Mouse (Mus musculus) C2C12 (cell line): ENCODE measurements around the gene Ror2. TPM values are rescaled to one million over a fixed set of nuclear protein-coding genes. Genes with fewer than 3 reads are reported as not detected.

Experiments used
- H3K27me3 ChIP-seq: one replicate; pipeline ENCODE4 v1.6.1; 2011; ENCODE audit not compliant: control insufficient read depth, insufficient read depth, insufficient read length
- H3K36me3 ChIP-seq: one replicate; pipeline ENCODE4 v1.6.1; 2011; ENCODE audit not compliant: control insufficient read depth, insufficient read depth
- H3K4me3 ChIP-seq: one replicate; pipeline ENCODE4 v1.5.1; 2011; ENCODE audit warnings: mild to moderate bottlenecking, control low read depth; ENCODE audit not compliant: poor library complexity, insufficient read depth, severe bottlenecking
- H3K79me2 ChIP-seq: one replicate; pipeline ENCODE4 v1.6.1; 2011; ENCODE audit not compliant: control insufficient read depth, insufficient read depth
- H3K79me3 ChIP-seq: one replicate; pipeline ENCODE4 v1.6.1; 2011; ENCODE audit warnings: low read depth, control low read depth
- H3ac ChIP-seq: one replicate; pipeline ENCODE3; 2011; ENCODE audit warnings: low read depth; ENCODE audit not compliant: control insufficient read depth, insufficient read length
- CEBPB ChIP-seq: IDR thresholded peaks from one replicate; pipeline ENCODE4 v1.6.1; 2011; ENCODE audit warnings: low read depth, mild to moderate bottlenecking, control low read depth, moderate library complexity
- CTCF ChIP-seq: IDR thresholded peaks from one replicate; pipeline ENCODE4 v1.5.1; 2011; ENCODE audit not compliant: control insufficient read depth, insufficient read depth, insufficient read length
- FOSL1 ChIP-seq: IDR thresholded peaks from one replicate; pipeline ENCODE4 v1.8.0; 2011; ENCODE audit warnings: mild to moderate bottlenecking, low read length; ENCODE audit not compliant: poor library complexity, insufficient read depth, severe bottlenecking
- MAX ChIP-seq: IDR thresholded peaks from one replicate; pipeline ENCODE4 v1.6.1; 2011; ENCODE audit warnings: mild to moderate bottlenecking, control low read depth
- MYOD1 ChIP-seq: IDR thresholded peaks from one replicate; pipeline ENCODE4 v1.6.1; 2011; ENCODE audit warnings: low read depth; ENCODE audit not compliant: control insufficient read depth, insufficient read length
- MYOG ChIP-seq: IDR thresholded peaks from one replicate; pipeline ENCODE4 v1.6.1; 2011; ENCODE audit not compliant: control insufficient read depth, insufficient read length; ENCODE audit errors: extremely low read depth
- USF1 ChIP-seq: IDR thresholded peaks from one replicate; pipeline ENCODE4 v1.6.1; 2011; ENCODE audit warnings: low read depth, mild to moderate bottlenecking, control low read depth, moderate library complexity
- polyA plus RNA-seq: library from polyadenylated mRNA; unstranded; fragments of >200 nt; fragmentation: generic; extraction: Trizol; gene quantifications from one replicate; pipeline ENCODE4 v1.2.1, GENCODE M21; 2012; ENCODE audit warnings: missing spikeins

The Ror2 gene
- polyA plus RNA-seq, 1 experiment = 0.13 TPM

DNA sequence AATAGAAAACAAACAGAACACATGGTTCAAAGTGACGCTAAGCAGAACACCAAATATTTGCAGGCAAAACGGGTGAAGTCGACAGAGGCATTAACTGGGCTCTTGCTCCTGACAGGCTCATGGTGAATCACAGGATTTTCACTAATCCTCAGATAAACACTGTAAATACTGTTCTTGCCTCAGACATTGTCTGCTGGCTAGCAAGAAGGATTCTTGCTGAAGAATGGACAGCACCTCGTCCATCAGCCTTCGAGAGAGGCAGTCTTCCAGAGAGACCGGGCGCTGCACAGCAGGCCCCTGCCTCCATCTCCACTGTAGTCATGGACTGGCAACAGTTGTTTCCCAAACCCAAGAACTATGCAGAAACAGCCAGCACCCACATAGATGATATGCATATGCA, 110.9 kb downstream of the Ror2 start:
- no peaks in the 10 kb centered on the region for H3K79me2 ChIP-seq
- no peak overlapping the region for H3ac ChIP-seq
- H3K4me3 ChIP-seq = no peak overlapping the region
- H3K79me3 ChIP-seq = no peaks in the 10 kb centered on the region
- peaks cover 57% of the 10 kb centered on the region for H3K27me3 ChIP-seq
- TF ChIP-seq MYOD1 (no peak), CEBPB (no peak), CTCF (no peak), FOSL1 (no peak), MYOG (no peak), MAX (no peak), USF1 (no peak)
- H3K36me3 ChIP-seq = no peaks in the 10 kb centered on the region

DNA sequence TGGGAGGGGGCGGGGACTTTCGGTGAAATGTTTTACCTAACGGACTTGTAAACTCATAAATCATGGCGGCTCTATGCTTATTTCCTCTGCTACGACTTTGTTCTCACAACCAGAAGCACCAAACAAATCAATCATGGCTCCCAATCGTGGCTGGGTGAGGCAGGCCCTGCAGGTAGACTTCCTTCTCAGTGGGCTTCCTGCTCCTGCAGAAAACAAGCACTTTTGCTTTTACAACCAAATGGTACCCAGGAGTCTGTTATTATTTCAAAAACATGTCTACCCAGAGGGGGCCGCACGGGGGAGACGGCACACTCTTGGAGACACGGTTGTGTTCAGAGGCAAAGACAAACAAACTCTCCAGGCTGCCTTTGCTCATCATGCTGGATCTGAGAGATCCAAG, 122.3 kb downstream of the Ror2 start:
- Histone ChIP-seq H3K27me3 (peaks cover 17% of the 10 kb centered on the region), H3K79me3 (no peaks in the 10 kb centered on the region), H3ac (no peak overlapping the region), H3K4me3 (no peak overlapping the region), H3K79me2 (no peaks in the 10 kb centered on the region), H3K36me3 (no peaks in the 10 kb centered on the region)
- TF ChIP-seq MAX = no peak
- no peak for TF ChIP-seq FOSL1
- TF ChIP-seq CEBPB = no peak
- TF ChIP-seq CTCF = no peak
- TF ChIP-seq MYOD1 = no peak
- no peak for TF ChIP-seq MYOG
- no peak for TF ChIP-seq USF1

DNA sequence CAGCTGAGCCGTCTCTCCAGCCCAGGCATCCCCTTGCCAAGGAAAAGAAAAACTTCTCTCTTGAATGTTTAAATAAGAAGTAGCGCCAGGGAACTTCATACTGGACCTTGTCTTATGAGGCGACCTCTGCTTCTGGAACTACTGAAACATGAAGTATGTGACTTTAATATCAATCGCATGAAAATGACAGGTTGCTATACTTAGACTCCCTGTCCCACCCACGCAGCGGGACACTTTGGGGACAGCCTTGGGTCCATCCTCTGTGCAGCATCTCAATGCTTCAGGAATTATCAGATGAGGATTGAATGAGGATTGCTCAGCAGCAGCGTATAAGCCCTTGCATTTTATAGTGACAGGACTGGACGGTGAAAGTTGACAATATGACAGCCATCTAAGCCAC, 122.9 kb downstream of the Ror2 start:
- Histone ChIP-seq H3K36me3 (no peaks in the 10 kb centered on the region), H3K79me3 (no peaks in the 10 kb centered on the region), H3K4me3 (no peak overlapping the region), H3K79me2 (no peaks in the 10 kb centered on the region), H3K27me3 (peaks cover 19% of the 10 kb centered on the region), H3ac (no peak overlapping the region)
- no peak for TF ChIP-seq CEBPB
- TF ChIP-seq FOSL1 = no peak
- no peak for TF ChIP-seq CTCF
- no peak for TF ChIP-seq USF1
- TF ChIP-seq MYOG = no peak
- TF ChIP-seq MYOD1 = no peak
- no peak for TF ChIP-seq MAX

DNA sequence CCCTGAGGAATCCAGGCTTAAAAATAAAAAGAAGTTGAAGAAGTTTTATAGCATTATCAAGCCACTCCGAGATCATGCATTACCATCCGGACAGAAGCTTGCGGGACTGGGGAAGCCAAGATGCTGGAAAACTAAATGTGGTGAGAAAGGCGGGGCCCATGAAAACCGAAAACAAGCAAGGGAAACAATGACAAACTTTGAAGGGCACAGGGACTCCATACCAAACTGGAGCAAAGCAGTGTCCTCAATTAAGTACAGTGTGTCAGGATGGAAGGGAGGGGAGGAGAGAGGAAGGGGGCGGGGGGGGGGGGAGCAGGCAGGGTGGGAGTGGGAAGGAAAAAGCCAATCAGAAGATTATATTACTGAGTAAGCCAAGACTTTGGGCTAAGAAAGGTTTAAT, 126.4 kb downstream of the Ror2 start:
- Histone ChIP-seq H3K79me3 (no peaks in the 10 kb centered on the region), H3K27me3 (peaks cover 28% of the 10 kb centered on the region), H3K79me2 (no peaks in the 10 kb centered on the region), H3K4me3 (no peak overlapping the region), H3ac (no peak overlapping the region), H3K36me3 (no peaks in the 10 kb centered on the region)
- TF ChIP-seq USF1 (no peak), MYOG (no peak), MYOD1 (no peak), CEBPB (no peak), FOSL1 (no peak), MAX (no peak), CTCF (no peak)

DNA sequence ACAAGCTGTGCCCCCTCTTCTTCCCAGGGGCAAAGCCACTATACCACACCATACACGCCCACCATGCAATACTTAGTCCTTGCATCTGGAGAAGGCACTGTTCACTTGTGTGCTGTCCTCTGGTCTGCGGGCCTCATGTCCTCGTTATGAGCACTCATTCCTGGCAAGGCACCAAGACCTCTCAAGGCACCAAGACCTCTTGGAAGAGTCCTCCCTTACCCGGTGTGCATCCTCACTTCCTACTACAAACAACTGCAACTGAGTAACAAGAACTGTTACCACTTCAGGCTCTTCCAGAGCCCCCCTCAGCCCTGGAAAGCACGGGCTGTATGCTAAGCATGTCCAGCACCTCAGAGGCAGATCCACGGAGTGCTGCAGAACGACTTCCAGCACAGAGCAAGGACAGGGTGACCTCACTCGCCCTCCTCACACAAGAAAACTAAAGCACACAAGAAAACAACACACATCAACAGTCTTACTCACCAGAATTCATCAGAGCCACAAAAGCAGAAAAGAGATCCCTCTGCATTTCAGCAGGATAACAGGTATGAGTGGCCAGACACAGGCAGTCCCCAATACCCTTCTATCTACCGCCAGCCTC, 127.4 kb downstream of the Ror2 start:
- TF ChIP-seq MAX (no peak), CEBPB (no peak), FOSL1 (no peak), CTCF (no peak), USF1 (no peak), MYOG (no peak), MYOD1 (no peak)
- no peaks in the 10 kb centered on the region for H3K36me3 ChIP-seq
- no peak overlapping the region for H3K4me3 ChIP-seq
- no peak overlapping the region for H3ac ChIP-seq
- H3K27me3 ChIP-seq = peaks cover 32% of the 10 kb centered on the region
- H3K79me2 ChIP-seq = no peaks in the 10 kb centered on the region
- no peaks in the 10 kb centered on the region for H3K79me3 ChIP-seq

DNA sequence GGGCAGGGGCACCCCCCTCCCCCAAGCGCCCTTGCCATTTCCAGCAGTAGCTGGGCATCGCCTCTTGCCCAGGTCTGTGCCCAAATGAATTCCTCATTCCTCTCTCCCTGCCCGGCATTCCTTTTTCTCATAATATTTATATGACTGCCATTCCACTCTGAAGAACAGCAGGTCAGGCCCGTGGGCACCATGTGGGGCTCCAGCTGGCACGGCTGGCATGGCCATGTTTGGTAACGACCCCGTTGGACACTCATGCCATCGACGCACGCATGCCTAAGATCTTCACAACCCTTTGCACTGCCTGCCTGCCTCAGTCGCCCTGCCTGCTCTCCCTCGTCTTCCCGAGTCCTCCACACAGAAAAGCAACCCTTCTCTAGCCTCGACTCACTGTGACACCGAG, 129.0 kb downstream of the Ror2 start:
- Histone ChIP-seq H3K79me3 (no peaks in the 10 kb centered on the region), H3K36me3 (no peaks in the 10 kb centered on the region), H3K4me3 (no peak overlapping the region), H3K79me2 (no peaks in the 10 kb centered on the region), H3ac (no peak overlapping the region), H3K27me3 (peaks cover 48% of the 10 kb centered on the region)
- TF ChIP-seq MYOD1 (no peak), MYOG (no peak), USF1 (no peak), CTCF (no peak), CEBPB (no peak), FOSL1 (no peak), MAX (no peak)
